Mouse (Mus musculus) induced T-regulatory cell, adult 2 months (primary cell): Measurements from ENCODE around the gene Jakmip3.

Source experiments
- DNase-seq: peaks from one replicate; pipeline ENCODE4 v3.0.0-alpha.2; 2012; ENCODE audit warnings: low read depth

Jakmip3 gene

GRCm38 (mm10) chr7:138940612-138941461, at the start of gene Jakmip3:
Jakmip3 (plus strand) TSS chr7:138940730.
- DNase-seq: no peak

GRCm38 (mm10) chr7:138898122-138898521, 42.4 kb upstream of the Jakmip3 start:
- DNase-seq: no peak

DNA sequence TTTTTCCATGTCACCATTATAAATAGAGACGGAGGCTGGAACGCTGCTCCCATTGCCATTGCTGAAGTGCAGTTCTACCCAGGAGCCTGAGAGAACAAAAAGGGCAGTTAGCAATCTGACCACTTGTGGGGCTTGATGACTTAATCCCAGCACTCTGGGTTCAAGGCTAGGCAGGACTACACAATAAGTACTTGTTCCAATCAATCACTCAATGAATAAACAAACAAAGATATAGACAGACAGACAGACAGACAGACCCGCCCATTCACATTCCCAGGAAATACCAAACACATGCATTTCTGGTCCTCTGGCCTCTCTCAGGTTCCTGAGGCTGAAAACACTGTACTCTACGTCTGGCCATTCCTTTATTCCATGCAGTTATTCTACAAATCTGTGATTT, 41.8 kb upstream of the Jakmip3 start:
- no peak for DNase-seq

GRCm38 (mm10) chr7:138903886-138904435, 36.6 kb upstream of the Jakmip3 start:
- no peak for DNase-seq

- DNase-seq: no peak
These were observed 34.1 kb upstream of the Jakmip3 start for GRCm38 (mm10) chr7:138906441-138906840.

DNA sequence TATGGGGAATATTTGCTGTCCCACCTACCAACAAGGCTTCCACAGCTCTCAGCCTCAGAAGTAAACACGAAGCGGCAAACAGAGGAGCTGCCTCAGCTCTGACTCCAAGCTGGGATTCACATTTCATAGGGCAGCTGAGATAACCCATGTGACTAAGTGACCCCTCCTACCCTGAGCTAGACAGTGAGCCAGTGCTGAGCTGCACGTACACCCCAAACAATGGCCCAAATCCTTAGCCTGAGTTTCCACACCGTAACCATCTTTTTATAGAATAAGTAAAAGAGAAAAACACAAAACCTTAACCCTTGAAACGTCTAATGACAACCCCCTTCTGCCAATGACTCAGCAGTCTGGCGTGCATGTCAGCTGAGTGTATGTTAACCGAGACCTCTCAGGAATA, 33.5 kb upstream of the Jakmip3 start:
- DNase-seq: no peak

GRCm38 (mm10) chr7:138907976-138908375, 32.6 kb upstream of the Jakmip3 start:
- no peak for DNase-seq

- no peak for DNase-seq
These were observed 31.7 kb upstream of the Jakmip3 start for GRCm38 (mm10) chr7:138908768-138909276.

GRCm38 (mm10) chr7:138909277-138910192, 31.0 kb upstream of the Jakmip3 start, which contains the start of gene Bnip3:
Bnip3 (minus strand) TSS chr7:138909519.
- peak; percentile 93 for DNase-seq

GRCm38 (mm10) chr7:138910193-138910562, 30.4 kb upstream of the Jakmip3 start:
- DNase-seq: no peak

GRCm38 (mm10) chr7:138913616-138914015, 26.9 kb upstream of the Jakmip3 start:
- no peak for DNase-seq

DNA sequence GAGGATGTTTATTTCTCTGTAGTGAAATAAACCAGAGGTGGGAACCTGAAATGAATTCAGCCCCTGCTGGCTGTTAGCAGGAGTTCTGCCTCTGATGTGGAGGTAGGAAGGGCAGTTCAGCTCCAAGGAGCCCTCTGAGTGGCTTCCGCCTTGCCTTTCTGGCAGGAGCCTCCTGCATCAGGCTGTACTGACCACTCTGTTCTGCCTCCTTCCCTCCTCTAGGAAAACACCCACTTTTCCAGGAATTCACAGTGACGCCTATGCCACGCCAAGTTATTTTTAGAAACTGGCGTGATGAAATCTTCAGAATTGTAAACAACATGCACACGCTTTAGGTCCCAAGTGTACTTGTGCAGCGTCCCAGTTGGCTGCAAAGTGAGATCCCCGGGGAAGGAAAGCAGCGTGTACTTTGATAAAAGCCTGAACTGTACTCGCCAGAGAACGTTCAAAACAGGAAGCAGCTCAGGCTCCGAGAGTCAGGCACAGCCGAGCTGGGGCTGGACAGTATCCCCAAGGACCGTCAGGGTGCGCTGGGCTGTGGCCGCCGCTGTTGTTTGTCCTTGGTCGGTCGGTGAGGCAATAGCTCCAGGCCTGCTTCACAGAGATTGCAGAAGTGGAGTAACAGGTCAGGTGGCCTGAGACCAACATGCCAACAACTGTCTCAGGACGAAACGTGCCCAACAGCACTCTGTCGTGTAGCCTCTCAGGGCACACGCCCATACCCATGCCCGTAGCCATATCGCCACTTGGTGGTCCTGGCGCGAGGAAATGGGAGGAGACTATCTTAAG, 21.2 kb upstream of the Jakmip3 start:
- DNase-seq: peak; percentile 43

GRCm38 (mm10) chr7:138921611-138922010, 18.9 kb upstream of the Jakmip3 start:
- no peak for DNase-seq

GRCm38 (mm10) chr7:138923756-138924425, 16.6 kb upstream of the Jakmip3 start:
- DNase-seq: peak; percentile 54

DNA sequence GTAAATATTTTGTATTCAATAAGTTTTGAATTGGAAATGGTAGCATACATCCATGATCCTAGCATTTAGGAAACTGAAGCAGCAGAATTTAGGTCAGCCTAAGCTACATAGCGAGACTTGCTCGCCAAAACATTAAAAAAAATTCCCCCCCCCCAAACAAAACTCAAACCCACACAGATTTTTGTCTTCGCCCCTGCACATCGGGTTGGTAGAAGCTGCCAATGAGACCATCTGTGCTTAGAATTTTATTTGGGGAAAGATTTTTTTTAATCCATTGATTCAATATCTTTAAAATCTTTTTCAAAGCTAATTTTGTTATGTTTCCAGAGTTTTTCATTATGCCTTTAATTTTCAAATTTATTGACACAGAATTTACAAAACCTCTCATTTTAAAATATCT, 12.1 kb upstream of the Jakmip3 start:
- no peak for DNase-seq

GRCm38 (mm10) chr7:138934523-138934922, 6.0 kb upstream of the Jakmip3 start:
- DNase-seq: no peak

- no peak for DNase-seq
These were observed 1.5 kb upstream of the Jakmip3 start for GRCm38 (mm10) chr7:138938991-138939390.

DNA sequence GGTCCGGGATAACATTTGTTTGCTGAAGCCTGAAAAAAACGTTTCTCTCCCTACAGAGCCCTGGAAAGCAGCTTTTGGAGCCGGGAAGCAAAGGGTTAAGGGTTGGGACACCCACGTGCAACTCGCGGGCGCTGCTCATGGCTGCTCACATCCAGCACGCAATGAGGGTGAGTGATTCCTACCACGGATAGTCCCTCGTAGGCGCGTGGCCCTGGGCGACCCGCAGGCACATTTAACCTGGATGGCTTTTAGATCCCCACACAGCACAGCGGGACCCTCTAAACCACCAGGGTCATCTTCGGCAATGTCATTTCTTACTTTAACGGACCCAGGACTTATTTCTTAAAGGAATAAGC, 296 bp upstream of the Jakmip3 start:
- no peak for DNase-seq

DNA sequence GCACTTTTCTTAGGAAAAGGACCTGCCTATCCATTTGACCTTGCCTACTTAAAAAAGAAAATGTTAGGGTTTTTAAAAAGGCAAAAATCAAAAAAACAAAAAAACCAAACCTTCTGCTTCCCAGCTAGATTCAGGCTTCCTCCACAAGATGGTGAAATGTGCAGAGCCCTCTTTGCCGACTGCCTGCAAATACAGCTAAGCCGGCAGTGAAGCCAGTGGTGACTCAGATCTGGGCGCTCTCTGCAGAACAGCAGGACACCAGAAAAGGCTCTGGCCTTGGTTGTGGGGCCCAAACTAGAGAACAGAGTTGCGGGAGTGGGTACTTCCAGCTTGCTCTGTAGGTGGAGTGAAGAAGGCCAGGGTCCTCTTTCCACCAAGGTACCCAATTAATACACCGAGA, 1.0 kb downstream of the Jakmip3 start:
- DNase-seq: no peak

GRCm38 (mm10) chr7:138942301-138942700, 1.8 kb downstream of the Jakmip3 start:
- DNase-seq: no peak

GRCm38 (mm10) chr7:138945668-138946067, 5.1 kb downstream of the Jakmip3 start:
- DNase-seq: no peak
